Mouse (Mus musculus): ENCODE results near the gene Tmem234.

Gene Tmem234

DNA sequence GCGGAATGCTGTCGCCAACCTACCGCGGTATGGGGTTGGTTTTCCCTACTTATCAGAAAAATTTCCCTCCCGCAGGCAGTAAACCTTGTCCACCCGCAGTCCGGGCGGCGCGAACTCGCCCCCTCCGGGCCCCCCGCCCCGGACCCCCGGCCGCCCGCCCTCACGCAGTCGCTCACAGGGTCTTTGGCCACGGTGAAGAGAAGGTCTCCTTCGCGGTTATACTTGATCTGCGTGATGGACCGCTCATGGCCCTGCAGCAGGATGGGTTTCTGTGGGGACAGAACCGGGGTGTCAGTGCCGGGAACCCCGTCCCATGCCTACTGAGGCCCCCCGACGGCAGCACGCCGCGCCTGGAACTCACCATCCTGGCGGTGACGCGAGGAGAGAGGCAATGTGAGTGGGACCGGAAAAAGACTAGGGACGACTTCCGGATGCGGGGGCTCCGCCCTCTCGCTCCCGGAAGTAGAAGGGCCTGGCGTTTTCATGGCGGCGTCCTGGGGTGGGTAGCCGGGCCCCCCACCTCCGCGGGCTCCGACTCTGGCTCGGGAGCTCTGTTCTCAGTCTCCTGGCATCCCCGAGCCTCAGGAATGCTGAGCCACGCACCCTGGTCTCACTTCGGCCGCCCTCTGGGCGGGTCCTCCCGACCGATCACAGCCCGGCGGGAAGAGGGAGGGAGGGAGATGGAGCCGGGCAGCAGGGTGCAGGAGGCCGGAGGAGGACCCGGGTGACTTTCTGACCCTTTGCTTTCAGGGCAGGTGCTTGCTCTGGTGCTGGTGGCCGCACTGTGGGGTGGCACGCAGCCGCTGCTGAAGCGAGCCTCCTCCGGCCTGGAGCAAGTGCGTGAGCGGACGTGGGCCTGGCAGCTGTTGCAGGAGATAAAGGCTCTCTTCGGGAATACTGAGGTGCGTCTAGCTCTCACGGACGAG is at the start of gene Tmem234, which contains the start of gene Eif3i:
Tmem234 (plus strand) TSS at position 436 of the 926 bp plus-strand sequence.
Eif3i (minus strand) TSS at position 416 of the 926 bp plus-strand sequence.
- DNase-seq (ENCODE audit: low read depth, low spot score), result peak; percentile 89

DNA sequence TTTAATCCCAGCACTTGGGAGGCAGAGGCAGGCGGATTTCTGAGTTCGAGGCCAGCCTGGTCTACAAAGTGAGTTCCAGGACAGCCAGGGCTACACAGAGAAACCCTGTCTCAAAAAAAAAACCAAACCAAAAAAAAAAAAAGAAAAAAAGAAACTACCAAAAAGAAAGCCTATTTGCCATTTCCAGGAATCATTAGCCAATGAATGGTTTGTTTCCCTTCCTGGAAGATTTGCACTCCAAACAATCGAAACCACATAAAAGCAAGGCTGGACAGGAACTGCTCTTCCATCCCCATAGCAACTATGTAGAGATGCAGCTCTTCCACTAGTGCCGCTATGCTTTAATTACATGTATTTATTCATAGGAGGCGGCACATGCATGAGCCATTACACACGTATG is 46.0 kb upstream of the Tmem234 start:
- peak; percentile 24 for DNase-seq (ENCODE audit: low read depth, low spot score)

DNA sequence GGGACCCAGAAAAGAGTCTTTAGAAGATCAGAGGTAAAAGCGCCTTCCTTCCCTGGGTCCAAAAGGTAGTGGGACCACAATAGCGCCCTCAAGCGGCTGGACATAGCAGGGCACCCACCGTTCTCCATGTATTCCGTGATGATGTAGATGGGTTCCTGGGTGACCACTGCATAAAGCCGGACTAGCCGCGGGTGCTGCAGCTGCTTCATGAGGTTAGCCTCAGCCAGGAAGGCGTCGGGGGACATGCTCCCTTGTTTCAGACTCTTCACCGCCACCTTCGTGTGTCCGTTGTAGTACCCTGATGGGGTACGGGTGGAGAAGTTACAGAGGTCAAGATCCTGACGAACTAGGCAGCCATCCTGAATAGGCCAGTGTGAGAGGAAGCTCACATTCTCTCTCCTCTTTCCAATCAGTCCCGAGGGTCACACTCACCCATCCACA is 45.0 kb upstream of the Tmem234 start:
- DNase-seq (ENCODE audit: low read depth, low spot score), result peak; percentile 90

DNA sequence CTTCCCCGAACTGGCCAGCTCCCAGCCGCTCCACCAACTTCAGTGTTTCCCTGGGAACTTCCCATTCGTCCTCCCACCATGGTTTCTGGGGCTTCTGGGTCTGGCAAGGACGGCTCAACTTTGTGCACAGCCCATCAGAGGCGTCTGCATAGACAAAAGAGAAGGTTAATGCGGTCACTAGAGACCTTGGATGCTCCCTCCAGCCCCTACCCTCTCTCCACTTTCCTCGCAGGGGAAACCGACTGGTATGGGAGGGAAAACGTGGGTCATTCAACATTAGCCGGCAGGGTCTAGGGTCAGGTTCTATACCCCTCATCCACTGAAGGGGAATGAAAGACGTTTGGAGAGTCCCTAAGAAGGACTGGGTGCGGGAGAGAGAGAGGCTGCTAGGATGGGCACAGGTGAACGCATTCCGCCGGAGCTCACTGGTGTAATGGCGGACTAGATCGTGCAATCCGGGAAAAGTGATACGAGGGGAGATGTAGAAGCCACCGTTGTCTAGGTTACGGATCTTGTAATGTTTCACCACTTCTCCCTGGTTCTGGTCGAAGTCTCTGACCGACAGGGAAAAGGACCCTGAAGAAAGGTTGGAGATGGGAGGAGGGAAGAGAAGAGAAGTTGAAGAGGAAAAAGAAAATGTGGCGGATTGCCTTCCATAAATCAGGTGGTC is 44.5 kb upstream of the Tmem234 start:
- no peak for DNase-seq (ENCODE audit: low read depth, low spot score)

DNA sequence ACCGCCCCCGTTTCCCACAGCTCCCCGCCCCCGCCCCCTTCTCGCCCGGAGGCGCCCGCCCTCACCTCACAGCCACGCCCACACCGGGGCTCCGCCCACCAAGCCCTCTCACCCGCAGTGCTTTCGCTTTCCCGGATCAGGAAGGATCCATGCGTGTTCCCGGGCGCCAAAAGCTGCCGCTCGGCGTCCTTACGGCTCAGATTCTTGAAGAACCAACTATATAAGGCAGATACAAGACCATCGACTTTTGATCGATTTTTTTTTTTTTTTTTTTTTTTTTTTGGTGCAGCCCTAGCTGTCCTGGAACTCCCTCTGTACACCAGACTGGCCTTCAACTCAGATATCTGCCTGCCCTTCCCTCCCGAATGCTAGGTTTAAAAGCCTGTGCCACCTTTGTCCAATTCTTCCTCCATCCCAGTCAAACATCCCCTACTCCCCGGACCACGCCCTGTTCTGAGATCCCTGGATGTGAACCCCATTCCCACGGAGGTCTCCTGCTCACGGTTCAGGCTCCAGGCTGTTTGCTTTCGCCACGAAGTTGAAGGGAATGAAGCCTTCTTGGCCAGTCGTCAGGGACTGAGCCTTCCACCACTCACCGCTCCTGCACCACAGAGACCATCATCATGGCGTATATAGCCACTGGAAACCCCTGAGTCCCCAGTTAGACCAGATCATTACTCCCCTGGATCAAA is 43.8 kb upstream of the Tmem234 start:
- peak; percentile 96 for DNase-seq (ENCODE audit: low read depth, low spot score)

DNA sequence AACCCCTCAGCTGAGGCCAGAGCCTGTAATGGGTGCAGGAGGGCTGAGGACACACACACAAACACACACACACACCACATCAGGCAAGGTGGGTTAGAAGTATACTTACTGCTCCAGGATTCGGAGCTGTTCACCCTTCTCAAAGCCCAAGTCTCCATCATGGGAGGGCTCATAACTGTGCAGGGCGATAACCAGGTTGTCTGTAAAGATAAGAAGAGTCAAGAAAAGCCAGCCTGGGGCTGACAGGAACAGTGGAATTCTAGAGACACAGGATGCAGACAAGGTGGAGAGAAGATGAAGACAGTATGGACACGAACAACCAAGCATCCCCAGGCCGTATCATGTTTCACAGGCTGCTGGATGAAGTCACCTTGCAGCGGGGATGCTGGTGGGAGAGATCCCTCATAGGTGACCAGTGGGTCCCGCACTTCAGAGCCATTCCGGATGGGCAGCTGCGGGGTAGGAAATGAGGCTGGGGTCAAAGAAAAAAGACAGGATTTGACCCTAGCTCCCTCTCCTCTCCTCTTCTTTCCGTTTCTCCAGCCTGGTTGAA is 43.1 kb upstream of the Tmem234 start:
- DNase-seq (ENCODE audit: low read depth, low spot score), result no peak

DNA sequence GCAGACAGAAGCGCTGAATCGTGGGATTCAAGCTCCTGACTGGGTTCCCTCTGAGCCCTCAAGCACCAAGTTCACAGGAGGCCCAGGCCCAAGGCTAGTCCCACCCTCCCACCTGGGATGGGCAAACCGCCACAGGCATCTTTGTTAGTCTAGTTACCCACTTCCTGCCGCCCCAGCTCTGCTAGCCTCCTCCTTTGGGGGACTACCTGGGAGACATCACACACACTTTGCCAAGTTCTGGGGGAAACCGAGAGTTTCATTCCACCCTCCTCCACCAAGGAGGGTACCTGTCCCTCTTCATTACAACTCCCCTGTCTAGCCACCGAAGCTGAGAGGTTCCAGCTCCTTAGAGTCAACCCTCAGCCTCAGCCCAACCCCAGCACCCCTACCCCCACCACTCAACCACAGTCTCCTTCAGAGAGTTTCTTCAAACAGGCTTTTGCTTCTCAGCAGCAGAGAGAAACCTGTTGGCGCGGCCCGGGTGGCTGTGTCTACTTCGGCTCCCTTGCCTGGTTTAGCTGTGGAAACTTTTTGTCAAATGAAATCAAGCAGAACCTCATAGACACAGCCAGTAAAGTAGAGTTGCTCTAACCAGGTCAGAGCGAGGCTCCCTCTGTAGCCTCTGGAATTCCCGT is 42.0 kb upstream of the Tmem234 start:
- DNase-seq (ENCODE audit: low read depth, low spot score), result peak; percentile 36

DNA sequence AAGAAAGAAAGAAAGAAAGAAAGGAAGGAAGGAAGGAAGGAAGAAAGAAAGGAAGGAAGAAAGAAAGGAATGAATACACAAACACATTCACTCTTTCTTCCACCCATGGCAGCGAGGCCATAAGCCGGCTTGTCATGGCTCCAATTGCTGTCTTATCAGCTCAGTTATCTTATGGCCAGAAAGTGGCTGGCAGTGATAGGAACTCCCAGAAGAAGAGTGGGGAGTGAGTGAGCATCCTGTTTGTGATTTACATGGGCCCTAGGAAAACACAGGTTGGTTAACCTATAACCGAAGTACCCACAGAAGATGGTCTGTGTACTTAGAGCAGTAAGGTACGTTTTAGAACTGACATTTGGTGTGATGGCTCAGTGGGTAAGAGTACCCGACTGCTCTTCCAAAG is 39.3 kb upstream of the Tmem234 start:
- DNase-seq (ENCODE audit: low read depth, low spot score), result no peak

DNA sequence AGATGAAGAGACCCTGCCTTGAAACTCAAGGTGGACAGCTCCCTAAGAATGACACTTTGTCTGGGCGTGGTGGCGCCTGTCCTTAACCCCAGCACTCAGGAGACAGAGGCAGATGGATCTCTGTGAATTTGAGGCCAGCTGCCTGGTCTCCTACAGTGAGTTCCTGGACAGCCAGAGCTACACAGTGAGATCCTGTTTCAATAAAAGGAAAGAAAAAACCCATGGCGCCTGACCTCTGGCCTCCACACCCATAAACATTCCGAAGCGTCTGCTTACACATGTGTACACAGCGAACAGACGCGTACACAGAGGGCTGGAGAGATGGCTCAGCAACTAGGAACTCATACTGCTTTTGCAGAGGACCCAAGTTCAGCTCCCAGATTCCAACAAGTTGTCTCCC is 36.8 kb upstream of the Tmem234 start:
- no peak for DNase-seq (ENCODE audit: low read depth, low spot score)

DNA sequence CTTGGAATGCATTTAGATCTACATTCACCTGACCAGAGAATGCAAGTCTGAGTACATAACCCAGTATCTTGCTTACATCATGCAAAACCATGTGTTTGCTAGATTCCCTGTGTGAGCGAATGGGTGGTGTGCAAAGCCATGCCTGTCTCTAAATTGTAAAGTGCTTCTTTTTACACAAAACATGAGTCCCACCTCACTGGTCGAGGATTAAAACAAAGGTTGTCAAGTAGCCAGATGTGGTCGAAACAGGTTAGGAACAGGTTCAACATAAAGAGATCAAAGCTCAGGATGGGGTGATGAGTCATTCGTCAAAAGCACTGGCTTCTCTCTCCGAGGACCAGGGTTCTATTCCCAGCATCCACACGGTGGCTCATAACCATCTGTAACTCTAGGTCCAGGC is 35.3 kb upstream of the Tmem234 start:
- DNase-seq (ENCODE audit: low read depth, low spot score), result no peak

DNA sequence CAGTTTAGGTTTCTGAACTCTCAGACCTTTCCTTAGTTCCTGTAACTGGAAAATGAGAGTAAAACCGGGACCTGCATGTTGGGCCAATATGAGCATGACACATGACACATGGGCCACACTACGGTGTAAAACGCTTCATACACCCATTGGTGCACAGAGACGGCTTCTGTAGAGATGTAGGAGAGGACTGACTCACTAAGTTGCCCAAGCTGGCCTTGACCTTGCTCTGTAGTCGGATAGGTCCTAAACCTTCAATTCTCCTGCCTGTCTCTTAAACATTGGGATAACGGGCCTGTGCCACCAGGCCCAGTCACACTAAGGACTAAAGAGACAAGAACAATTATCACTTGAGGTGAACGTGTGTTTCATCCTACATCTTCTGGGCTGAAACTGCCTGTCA is 32.1 kb upstream of the Tmem234 start:
- no peak for DNase-seq (ENCODE audit: low read depth, low spot score)

DNA sequence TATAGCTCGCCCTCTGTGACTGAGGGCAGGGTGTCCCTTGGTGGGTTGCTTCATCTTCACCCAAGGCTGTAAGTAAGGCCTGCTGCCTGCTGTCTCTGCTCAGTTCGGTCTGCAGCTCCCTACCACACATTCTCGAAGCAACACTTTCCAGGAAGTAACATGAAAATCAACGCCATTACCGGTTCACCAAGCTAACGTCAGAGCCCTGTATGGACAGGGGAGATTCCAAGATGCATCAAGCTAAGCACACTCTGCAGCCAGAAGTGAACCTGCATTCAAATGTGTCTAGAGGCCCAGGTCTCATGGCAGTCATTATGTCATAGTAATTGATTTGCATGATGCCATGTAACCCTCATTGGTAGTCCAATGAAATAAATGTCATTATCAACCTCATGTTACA is 30.4 kb upstream of the Tmem234 start:
- DNase-seq (ENCODE audit: low read depth, low spot score), result no peak

DNA sequence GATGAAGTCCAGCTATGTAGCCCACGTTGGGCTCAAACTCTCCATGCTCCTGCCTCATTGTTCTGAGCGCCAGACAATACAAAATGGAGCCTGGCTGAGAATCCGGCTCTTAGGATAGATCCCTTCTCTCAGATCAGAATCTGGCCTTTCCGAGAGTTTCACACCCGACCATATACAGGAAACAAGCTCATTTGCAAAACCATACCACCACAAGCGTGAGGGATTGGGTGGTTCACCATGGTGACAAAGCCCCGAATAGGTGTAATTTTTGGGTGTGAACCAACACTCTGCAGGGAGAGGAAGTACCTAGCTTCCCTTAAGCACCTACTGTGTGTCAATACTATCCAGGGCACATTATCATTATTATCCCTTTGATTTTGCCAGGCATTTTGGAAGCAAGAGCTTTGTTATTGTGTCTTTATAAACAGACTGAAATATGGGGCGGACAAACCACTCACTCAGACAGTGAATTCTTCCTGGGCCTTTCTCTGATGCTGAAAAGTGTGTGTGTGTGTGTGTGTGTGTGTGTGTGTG is 28.9 kb upstream of the Tmem234 start:
- peak; percentile 19 for DNase-seq (ENCODE audit: low read depth, low spot score)

DNA sequence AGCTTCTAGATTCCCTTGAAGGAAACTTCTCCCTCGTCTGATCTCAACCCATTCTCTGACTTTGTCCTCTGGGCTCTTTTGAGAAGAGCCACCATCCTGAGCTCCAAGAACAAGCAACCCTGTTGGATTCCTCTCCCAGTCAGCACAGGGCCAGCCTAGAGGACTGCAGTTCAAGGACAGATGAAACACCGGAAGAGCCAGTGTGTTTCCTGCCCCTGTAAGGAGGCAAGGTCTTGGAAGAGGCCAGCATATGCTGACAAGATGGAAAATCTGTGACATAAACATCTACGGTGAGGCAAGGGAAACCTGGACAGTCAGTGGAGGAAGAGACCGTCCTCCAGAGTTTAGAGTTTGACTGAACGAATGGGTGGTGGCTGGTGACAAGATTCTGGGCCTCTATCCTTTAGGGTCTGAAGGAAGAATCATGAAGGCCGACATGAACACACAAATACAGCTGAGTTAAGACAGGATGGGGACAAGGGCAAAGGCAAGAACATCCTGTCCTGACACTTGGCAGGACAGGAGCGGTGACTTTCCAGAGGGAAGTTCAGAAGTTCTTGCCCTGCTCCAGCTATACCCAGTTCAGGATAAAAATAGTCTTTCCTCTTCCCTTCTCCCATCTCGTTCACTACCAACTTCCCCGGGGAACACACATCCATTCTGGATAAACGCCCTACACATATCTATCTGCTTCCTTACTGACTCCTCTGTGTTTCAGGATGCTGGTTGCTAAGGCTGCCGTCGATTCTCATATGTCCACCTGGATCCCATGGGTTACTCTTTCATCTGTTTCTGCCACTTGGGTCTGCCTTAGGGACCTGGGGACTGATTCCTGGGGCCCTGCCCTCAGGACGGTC is 28.0 kb upstream of the Tmem234 start:
- DNase-seq (ENCODE audit: low read depth, low spot score), result no peak

DNA sequence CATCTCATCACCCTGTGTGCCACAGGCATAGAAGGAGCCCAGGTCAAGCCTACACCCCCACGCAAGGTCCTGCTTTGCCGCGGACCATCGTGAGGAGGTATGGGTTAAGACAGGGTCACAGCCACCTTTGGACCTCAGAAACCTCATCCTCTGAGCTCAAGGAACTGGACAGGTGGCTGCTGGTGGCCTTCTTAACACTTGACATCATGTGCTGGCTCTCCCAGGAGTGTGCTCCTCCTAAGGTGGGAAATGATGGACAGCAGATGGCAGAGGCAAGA is 27.4 kb upstream of the Tmem234 start:
- no peak for DNase-seq (ENCODE audit: low read depth, low spot score)

DNA sequence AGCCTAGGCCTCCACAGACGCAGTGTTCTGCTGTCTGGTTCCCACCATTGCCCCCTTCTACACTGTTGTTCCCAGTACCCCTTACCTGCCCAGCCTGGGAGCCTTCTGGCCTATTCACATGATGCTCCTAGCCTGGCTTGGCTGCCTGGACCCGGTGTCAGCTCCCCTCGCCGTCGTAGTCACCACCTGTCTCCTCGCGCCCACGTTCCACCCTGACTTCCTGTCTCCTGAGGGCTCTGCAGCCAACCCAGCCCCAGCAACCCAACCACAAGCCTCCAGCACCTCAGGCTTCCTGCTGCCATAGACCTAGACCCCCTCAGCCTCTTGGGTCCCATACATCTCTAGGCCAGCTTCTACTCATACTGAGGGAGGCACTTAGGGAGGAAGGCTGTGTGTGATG is 27.0 kb upstream of the Tmem234 start, which contains the start of gene Lck:
Lck (minus strand) TSS at position 212 of the 400 bp plus-strand sequence.
- DNase-seq (ENCODE audit: low read depth, low spot score), result no peak

DNA sequence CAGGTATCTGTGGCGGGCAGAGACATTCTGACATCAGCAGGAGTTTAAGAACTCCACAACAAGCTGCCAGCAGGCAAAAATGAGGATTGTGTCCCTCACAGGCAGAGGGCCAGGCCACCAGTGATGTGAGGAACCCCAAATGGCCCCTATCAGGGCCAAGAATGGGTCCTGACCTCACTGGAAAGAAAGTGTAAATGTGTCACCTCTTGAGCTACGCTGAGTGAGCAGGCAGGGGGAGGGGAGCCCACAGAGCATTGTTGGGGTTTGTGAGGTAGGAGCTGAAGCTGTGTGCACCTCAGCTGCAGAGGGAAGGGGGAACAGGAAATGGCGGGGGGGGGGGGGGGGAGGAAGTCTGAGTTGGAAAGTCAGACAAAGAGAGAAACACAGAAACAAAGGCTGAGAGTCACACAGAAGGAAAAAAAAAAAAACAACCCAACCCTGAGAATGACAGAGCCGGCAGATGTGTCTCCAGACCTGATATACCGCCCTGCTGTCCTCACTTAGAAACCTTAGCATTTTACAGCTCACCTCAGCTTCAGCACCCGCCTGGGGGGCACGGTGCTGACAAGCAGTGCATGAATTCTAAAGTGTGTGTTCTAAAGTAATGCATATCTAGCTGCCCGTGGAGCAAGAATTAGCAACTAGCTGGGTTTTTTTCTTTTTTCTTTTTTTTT is 25.2 kb upstream of the Tmem234 start:
- no peak for DNase-seq (ENCODE audit: low read depth, low spot score)

DNA sequence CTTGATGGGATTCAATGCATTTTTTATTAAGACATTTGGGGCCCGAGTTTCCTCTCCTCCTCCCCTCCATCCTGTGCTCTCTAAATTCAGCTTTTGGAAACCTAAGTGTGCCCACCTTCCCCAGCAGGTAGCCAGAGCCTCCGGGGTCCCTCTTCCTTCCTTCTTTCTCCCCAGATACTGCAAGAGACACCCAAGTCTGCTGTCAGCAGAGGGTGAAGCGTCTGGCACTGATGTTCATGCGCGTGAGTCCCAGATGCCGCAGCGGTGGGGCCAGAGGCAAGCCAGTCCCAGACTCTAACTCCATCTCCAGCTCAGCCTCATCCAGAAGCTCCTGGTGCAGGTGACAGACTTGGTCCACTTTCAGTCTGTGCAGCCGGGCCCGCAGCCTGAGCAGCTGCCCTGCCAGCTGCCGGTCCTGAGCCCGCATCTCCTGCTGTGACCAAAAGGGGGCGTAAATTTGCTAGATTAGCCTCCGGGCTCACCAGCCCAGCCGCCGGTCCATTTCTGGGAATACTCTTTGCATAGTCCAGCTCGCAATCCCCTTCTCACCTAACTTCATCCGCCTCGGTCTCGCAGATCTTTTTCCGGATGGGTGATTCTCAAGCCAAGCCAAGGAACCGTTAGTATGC is 23.5 kb upstream of the Tmem234 start:
- peak; percentile 75 for DNase-seq (ENCODE audit: low read depth, low spot score)

DNA sequence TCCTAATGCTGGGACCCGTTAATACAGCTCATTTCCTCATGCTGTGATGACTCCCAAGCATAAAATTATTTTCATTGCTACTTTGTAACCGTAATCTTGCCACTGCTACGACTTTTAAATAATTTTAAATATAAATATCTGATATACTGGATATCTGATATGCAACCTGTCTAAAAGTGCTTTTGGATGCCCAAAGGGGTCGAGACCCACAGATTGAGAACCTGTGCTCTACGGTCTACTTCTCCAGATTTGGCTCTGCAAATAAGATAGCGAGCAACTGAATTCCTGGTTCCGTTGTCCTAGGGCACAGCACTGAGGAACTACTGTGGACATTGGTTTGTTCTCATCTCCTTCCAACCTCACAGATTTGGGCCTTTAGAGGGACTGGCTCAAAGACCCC is 22.8 kb upstream of the Tmem234 start:
- no peak for DNase-seq (ENCODE audit: low read depth, low spot score)

Data from ZHBTc4 (cell line).